Mouse (Mus musculus) T-helper 1 cell (primary cell): ENCODE results near the gene Cmtm7.

ENCODE experiments used
- in situ Hi-C: fragments of 300-600 bp; cut with MboI, MseI; formaldehyde crosslinking; loops from one replicate; pipeline ENCODE4 v1.15.1; 2025; ENCODE audit warnings: high pct_unique_total_duplicates

The Cmtm7 gene

DNA sequence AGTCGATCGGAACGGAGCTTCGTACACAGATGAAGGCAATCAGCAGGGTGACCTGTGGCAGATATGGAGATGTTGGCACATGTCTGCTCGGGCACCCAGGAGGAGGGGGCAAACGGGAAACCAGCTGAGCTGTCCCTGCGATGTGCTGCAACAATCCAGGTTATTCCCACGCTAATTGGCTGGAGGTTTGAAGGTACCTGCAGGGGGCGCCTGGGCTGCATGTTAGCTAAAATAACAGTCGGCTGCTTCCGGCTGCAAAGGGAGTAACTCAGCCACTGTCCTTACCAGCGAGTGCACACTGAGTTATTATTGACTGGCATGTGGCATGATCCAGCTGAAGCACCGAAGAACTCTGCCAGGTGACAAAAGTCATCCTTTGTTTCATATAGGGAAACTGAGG is 18.3 kb downstream of the Cmtm7 start:
- in situ Hi-C loops = no loop called here

DNA sequence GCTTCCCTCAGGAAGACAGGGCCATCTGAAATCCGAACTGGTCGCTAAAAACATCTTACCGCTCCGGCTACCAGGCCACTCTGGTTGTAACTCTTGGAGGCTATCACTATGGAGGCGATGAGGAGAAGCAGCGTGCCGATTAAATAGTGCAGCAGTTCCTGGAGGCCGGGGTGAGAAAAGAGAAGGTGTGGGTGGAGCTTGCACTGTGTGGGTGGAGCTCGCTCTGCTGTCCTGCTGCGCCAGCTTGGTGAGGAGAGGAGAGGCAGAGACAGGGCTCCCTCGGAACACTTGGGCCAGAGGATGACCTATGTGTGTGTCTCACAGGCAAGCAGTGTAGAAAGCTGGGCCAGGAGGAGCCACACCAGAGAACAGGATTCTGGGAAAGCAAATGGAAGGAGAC is 19.8 kb downstream of the Cmtm7 start:
- in situ Hi-C loops = no loop called here

DNA sequence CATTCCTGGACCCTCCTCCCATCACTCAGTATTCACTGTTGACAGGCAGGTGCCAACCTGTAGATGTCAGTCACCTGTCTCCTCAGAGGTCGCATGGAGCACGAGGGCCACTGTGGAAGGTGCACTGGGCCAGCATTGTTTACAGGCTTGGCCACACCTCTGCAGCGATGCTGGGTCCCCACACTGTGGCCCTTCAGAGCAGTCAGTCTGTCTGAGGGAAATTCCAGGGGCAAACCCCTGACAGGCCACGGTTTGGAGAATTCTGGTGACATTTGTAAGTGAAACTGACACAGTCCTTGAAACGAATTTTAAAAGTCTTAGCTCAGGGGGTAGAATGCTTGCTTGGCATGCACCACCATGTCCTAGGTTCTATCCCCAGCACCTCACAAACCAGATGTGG is 21.3 kb downstream of the Cmtm7 start:
- in situ Hi-C loops = no loop called here

DNA sequence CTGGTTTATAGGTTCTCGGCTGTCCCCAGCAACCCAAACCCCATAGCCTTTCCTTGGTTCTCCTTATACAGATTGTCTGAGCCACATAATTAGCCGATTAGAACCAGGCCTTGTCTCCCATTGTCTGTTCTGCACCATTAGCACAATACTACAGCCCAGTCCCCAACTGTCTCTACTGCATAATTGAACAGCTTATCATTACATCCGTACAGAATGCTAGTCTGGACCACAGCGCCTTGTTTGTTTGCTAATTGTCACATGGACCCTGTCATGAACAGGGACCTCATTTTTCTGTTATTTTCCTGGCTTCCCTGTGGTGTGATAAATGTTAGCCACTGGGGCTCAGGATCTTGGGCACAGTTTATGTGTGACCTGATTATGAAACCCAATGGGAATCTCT is 21.8 kb downstream of the Cmtm7 start:
- in situ Hi-C loops = no loop called here

DNA sequence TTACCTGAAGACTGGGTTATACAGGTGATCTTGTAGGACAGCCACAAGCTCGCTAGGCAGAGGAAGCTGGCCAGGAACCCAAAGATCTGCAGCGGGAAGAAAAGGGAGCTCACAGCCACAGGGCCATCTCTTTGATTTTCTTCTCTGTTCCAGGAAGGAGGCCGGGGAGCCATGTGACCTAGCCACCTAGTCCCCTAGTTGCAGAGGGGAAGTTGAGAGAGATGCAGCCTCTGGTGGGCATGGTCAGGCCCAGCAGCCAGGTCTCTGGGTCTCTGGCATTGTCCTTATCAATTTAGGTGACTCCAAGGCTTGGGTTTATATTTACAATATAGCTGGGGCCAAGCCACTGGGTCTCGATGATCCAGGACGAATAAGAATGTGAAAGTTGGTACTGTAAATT is 22.9 kb downstream of the Cmtm7 start:
- in situ Hi-C loops = no loop called here

DNA sequence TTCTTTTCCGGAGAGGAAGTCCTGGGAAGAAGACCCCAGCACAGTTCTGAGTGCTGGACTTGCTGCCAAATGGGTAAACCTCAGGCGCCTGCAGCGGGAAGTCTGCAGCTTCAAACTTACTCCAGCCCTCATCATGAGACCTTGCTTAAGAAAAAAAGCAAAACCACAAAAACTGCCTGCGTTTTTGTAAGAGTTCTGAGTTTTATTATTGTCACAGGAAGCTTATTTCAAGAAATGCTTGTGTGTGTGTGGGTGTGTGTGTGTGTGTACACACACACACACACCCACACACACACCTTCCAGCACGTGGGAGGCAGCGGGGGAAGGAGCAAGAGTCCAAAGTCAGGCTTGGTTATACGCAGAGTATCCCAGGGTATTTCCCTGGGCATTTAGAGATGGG is 23.4 kb downstream of the Cmtm7 start:
- in situ Hi-C loops = no loop called here

DNA sequence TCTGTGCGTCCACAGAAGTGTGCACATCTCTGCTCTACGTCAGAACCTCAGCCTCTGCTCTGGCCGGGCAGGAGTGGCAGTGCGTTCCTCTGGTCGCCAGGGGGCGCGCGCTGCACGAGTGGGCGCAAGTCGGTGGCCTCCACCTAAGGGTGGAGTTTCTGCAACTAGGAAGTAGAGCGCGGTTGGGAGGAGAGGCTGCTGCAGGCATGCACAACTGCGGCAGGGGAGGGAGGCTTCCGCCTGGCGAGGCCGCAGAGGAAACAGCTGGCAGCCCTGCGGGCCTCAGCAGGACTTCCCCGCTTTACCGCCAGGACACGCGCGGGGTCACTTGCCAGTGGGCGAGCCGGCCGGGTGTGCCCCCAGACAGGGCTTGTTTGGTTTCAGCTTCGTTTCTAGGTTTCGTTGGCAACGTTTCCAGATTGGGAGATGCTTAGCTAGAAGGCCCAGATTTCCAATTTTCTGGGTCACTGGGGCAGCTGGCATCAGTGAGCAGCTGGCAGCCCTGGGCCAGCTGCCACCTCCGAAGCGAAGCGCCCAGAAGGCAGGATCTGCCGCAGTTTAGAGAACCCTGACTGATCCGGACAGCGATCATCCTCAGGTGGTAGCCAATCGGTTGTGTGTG is 28.7 kb downstream of the Cmtm7 start:
- in situ Hi-C loops = no loop called here

DNA sequence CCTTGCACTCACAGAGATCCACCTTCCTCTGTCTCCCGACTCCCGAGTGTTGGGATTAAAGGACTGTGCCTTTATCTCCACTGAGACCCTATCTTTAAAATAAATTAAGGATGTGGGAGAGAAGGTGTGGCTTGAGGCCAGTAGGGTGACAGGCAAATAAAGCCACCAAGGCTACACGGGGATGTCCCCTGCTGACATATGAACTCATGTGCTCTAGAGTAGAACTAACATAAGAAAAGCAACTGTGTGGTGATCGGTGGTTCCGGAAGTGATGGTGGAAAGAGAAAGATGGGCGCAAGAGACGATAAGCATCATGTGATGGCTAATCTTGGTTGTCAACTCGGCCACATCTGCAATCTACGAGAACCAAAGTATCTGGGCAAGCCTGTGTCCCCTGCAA is 29.3 kb downstream of the Cmtm7 start:
- in situ Hi-C loops = no loop called here

DNA sequence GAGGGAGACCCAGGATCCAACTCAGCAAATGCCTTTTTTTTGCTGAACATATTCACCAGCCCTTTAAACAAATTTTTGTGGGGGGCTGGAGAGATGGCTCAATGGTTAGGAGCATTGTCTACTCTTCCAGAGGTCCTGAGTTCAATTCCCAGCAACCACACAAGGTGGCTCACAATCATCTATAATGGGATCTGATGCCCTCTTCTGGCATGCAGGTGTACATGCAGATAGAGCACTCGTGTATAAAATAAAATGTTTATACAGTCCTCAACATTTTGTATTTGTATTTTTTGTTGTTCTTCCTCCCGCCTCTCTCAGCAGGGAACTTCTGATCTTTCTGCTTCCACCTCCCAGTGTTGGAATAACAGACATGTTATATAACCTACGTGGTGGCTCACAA is 30.1 kb downstream of the Cmtm7 start:
- in situ Hi-C loops = no loop called here

DNA sequence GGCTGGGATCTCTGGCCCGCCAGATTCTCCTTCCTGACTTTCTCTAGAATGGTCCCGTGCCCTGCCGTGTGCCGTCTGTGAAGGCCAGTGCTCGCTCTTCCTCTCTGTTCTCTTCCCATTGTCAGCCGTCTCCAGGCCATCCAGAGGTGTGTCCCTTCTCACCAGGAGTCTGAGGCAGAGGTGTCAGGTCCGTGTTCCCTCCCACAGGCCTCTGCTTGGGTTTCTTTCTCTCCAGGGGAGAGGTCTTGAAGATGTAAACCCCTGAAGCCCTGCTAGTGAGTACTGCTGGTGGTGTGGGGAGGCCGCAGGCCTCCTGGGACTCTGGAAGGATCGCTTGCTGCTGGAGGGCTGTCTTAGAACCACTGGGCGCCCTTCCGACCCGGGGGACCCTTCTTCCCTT is 34.2 kb downstream of the Cmtm7 start:
- in situ Hi-C loops = no loop called here

DNA sequence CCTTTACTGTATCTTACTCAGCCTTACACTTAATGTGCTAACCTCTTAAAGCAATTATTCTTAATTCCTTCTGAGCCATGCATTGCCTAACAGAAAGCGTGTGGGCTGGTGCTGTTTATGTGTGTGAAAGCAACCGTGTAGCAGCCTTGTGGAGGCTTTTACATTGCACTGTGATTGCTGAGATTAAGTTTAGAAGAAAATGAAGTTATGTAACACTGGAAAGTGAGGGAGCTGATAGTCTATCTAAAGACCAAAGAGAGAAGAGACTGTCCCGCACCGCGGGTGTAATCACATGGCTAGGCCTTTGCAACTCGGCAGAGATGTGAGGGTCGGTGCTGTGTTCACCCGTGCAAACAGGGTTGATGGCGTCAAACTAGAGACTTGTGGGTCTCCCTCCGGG is 34.6 kb downstream of the Cmtm7 start:
- in situ Hi-C loops = no loop called here

DNA sequence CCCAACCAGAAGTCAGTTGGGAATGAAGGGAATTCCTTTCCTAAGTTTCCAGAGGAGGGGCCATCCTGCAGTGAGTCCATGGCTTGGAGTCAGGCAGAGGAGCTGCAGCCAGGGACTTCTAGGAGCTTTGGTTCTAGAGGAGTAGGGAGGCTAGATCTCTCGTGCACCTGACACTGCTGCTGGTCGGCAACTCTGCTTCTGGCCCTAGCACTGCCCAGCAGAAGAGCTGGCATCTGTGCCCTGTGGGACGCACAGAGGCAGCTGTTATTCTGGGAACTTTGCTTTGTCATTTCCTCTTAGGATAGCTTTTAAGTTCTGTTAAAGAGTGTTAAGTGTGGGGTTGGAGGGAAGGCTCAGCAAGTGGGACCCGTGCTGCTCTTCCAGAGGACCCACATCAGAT is 36.0 kb downstream of the Cmtm7 start:
- in situ Hi-C loops = no loop called here

DNA sequence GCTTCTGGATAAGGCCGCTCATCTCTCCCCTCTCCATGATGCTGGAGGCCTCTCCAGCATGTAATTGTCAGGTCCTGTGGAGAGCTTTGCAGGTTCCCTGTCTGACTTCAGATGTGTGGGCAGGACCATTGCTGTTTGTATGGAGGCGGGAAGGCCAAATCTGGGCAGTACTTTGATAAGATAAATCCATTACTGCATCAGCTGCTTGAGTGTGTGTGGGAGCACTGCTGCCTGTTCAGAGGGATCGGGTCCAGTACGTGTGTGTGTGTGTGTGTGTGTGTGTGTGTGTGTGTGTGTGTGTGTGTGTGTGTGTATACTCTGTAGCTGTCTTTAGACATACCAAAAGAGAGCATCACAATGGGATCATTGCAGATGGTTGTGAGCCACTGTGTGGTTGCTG is 36.5 kb downstream of the Cmtm7 start:
- in situ Hi-C loops = no loop called here

DNA sequence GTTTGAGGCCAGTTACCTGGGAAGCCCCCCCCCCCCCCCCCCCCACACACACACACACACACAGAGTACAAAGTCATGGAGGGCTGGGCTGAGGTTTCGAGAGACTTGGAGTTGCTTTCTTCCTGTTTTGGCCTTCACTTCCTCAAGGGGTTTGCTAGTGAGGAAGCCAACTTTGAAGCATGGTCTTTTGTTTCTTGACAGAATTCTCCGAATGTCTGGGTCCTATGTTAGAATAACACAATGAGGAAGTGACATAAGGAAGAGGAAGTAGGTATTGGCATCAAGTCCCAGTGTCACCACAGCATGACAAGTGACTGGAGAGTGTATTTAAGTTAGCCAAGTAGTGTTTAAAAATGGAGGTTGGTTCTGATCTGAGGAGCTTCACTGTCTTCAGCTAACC is 38.9 kb downstream of the Cmtm7 start:
- in situ Hi-C loops = no loop called here

DNA sequence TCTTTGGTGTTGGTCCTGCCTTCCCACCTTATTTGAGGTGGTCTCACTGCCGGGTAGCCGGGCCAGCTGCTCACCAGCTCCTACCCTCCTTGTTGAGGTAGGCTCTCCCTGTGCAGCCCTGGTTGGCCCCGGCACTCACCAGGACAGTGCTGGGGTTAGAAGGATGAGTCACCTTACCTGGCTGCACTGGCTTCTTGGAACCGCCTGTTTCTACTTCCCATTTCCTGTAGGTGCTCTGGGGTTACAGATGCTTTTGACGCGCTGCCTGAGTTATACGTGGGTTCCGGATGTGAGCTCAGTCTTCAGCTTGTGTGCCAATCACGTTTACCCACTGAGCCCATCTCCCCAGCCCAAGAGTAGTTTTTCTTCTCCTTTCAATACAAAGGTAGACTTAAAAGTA is 41.3 kb downstream of the Cmtm7 start:
- in situ Hi-C loops = no loop called here

DNA sequence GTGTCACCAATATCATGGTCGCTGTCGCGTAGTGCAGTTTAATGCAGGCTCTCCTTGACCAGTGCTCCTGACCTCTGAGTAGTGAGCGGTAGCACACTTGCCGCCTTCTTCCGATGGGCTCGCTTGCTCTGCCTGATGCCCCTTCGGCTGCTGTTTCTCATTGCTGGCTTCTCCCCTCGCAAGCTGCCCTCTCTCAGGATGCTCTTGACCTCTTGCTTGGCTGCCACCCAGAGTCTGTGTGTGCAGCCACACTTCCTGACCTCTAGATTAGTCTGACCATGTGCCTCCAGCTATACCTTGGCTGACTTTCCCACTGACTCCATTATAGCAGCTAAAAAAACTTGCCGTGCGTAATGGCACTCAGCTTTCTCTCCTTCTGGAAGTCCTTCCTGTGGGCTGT is 45.2 kb downstream of the Cmtm7 start:
- in situ Hi-C loops = no loop called here

DNA sequence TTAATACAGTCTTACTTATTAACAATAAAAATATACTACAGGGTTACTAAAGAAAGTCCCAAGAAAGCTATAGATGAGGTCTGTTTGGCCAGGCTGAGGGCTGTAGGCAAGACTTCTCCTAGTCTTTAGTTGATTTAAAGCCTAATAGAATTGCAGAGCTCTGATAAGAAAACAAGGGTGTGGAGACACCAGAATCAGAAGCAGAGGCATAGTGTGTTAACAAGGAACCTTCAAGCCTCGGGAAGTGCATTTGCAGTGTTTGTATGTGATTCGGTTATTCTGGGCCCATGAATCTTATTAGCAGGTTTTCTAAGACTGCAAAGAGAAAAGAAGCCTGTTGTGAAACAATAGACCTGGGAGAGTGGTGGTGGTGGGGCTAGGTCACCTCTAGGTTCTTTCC is 48.4 kb downstream of the Cmtm7 start:
- in situ Hi-C loops = no loop called here

DNA sequence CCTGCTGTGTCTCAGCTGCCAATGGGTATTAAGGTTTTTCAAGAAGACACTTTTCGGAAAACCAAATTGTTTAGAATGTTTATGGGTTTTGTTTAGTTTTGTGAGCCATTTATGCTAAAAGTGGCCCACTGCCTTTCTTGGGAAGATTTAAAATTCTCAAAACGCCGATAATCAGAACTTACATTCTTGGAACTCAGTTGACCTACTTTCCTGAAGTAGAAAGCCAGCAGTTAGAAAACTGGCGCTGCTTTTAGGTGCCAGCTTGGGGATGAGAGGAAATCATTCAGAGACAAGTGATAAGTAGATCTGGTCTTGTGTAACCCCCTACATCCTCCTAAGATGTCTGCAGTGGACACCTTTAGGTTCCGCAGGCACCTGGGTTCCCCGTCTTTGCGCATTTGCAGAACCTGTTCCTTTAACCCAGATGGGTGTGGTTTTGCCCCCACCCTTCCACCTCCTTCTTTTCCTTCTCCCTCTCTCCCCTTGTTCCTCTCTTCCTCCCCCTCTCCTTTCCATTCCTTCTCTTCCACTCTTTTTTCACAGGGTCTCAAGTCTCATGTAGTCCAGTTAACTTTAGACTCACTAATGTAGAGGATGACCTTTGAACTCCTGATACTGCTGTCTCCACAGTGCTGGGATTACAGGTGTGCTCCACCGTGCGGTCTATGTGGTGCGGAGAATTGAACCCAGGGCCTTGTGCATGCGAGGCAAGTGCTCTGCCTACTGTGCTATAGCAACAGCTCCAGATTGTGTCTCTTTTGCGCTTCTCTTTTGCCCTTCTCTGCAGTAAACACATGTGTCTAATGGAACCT is 49.6 kb downstream of the Cmtm7 start:
- in situ Hi-C loops = no loop called here

DNA sequence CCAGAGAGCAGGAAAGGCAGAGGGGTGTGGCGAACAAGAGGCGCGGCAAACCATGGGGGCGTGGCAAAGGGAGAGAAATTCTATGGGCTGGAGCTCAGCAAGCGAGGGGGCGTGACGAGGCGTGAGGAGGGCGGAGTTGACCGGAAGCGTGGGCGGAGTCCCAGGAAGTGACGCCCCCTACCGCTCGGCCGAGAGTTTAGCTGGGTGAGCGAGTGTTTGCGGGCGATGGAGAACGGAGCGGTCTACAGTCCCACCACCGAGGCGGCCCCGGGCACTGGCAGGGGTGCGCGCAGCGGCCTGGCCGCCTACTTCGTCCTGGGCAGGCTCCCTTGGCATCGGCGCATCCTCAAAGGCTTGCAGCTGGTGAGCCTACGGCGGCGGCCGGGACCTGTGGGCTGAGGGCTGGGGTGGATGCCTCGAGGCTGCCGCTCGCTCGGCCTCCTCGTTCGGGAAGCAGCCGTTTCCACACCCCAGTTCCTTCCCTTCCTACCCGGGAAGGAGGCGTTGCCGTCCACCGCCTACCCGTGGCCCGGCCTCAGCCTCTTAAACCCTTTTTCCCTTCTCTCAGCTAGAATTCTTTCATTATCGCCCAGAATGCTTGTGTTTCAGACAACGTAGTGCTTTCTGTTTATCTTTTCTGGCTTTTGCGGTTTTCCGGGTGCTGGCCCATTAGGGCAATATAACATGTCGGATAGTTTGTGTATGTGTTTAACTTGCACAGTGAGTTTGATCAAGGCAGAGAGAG is 50.5 kb downstream of the Cmtm7 start, which contains the start of gene Cmtm6:
Gene Cmtm6, plus strand, starts transcription at position 106 of the 745 bp plus-strand sequence.
- in situ Hi-C loops = no loop called here

DNA sequence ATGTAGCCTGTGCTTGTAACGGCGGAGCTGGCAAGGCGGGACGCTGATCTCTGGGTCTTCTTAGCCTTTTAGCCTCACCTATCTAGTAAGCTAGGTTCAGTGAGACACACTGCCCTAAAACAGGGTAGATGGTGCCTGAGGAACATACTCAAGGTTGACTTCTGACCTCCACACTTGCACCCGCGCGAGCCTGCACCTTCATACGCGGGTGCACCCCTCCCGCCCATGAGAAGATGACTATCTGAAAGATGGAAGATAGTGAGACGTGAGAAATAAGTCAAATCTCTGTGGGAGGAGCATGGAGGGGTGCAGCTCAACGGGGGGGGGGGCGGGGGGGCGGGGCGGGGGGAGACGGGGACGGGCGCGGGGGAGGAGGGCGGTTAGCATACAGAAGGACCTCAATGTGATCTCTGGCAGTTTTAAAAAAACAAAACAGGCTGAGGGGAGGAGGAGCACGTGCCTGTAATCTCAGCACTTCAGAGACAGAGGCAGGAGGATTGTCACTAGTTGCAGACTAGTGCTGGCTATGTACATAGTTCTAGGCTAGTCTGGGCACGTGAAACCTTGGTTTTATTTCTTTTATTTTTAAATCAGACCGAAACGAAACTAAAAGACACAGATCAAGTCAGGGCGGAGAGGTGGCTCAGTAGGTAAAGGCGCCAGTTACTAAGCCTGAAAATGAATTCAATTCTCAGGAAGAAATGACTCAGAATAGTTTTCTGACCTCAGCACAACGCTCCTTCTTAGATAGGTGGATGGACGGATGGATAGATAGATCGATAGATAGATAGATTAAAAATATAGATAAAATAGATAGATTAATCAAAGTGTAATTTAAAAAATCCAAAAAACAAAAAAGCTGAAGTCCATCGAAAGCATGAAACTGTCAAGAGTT is 51.5 kb downstream of the Cmtm7 start:
- in situ Hi-C loops = loop anchor here (5.0 kb wide), 1 partner anchor 83 kb away; no protein-coding TSS in a partner anchor

DNA sequence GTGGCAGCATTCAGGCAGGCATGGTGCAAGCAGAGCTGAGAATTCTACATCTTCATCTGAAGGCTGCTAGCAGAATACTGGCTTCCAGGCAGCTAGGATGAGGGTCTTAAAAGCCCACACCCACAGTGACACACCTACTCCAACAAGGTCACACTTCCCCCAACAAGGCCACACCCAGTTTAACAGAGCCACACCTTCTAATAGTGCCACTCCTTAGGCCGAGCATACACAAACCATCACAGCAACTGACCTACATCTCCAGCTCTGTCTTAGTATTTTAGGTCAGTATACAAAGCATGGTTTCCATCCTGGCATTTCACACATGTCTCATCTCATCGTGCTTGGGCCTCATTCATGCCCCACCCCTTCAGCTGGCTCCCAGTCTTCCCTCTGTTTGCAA is 53.2 kb downstream of the Cmtm7 start:
- in situ Hi-C loops = loop anchor here (5.0 kb wide), 1 partner anchor 81 kb away; no protein-coding TSS in a partner anchor

DNA sequence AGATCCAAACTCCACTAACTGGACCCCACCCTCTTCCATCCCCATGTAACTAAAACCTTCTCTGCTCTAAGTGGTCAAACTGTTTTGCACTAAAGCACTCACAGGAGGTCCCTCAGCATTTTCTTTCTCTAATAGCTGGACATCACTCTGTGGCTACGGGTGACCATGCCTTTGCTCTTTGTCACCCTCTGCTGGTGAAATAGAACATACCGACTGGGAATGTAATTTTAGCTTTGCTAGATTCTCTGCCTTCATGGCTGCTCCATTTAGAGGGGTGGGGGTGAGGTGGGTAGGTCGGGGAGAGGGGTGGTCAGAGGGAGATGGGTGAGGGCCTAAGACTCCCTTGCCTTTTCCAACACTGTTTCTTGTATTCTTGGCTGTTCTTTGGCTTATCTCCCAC is 54.3 kb downstream of the Cmtm7 start:
- in situ Hi-C loops = loop anchor here (5.0 kb wide), 1 partner anchor 80 kb away; no protein-coding TSS in a partner anchor
